8 mouse cellular contexts compared by ENCODE assay signal in genomic region chr5:140815059-140815728, GRCm38 (mm10). TPM values are rescaled to one million over a fixed set of nuclear protein-coding genes. Genes with fewer than 3 reads are reported as not detected.
DNase-seq lines count a peak whose midpoint lies in the region; ATAC-seq lines count a peak whose summit lies in the region.

No protein-coding gene starts in this region.

- no peaks in the 10 kb centered on the region for H3K9me3 ChIP-seq in heart, embryonic 12.5 days (replicated peaks)
- H3K9me3 ChIP-seq in forebrain, embryonic 15.5 days: no peaks in the 10 kb centered on the region
- H3K9me3 ChIP-seq in midbrain, embryonic 15.5 days: no peaks in the 10 kb centered on the region

- H3K27ac ChIP-seq in heart, embryonic 12.5 days (ENCODE audit: poor library complexity, severe bottlenecking): peak overlapping the region; percentile 39
- H3K27ac ChIP-seq in forebrain, embryonic 15.5 days (replicated peaks): peak overlapping the region; percentile 34
- H3K27ac ChIP-seq in midbrain, embryonic 15.5 days: peak overlapping the region; percentile 67

- DNase-seq in heart, adult 9 months (ENCODE audit: low spot score in 2 of 2): no peak
- DNase-seq in kidney, postnatal 10 days: peak; percentile 78
- DNase-seq in spleen, adult 12 weeks (ENCODE audit: low spot score): no peak
- DNase-seq in spleen, postnatal 36 days (ENCODE audit: low spot score in 2 of 2): no peak
- DNase-seq in ovary, postnatal 14 days (ENCODE audit: low spot score): no peak

- peak overlapping the region; percentile 20; the same call in 1 of the 2 replicates for H3K9ac ChIP-seq in heart, embryonic 12.5 days
- H3K9ac ChIP-seq in forebrain, embryonic 15.5 days (replicated peaks): no peak overlapping the region
- no peak overlapping the region for H3K9ac ChIP-seq in midbrain, embryonic 15.5 days

- WGBS in heart, embryonic 12.5 days: 12% methylated on average over 9 of the region's 9 CpGs
- 12% methylated on average over 9 of the region's 9 CpGs for WGBS in forebrain, embryonic 15.5 days
- 13% methylated on average over 9 of the region's 9 CpGs for WGBS in midbrain, embryonic 15.5 days

- ATAC-seq in heart, embryonic 12.5 days (ENCODE audit: insufficient number of reproducible peaks, low FRiP score): peak; percentile 30
- 0 out of 2 replicates have a peak, but pooled peaks have one; percentile 39 for ATAC-seq in forebrain, embryonic 15.5 days (replicated peaks)
- no peak for ATAC-seq in midbrain, embryonic 15.5 days (replicated peaks)

- no peaks in the 10 kb centered on the region for H3K27me3 ChIP-seq in heart, embryonic 12.5 days (replicated peaks)
- no peaks in the 10 kb centered on the region for H3K27me3 ChIP-seq in forebrain, embryonic 15.5 days
- no peaks in the 10 kb centered on the region for H3K27me3 ChIP-seq in midbrain, embryonic 15.5 days (replicated peaks)

- peak overlapping the region; percentile 32; the same call in 1 of the 2 replicates for H3K4me2 ChIP-seq in heart, embryonic 12.5 days
- no peak overlapping the region for H3K4me2 ChIP-seq in forebrain, embryonic 15.5 days (replicated peaks)
- H3K4me2 ChIP-seq in midbrain, embryonic 15.5 days: no peak overlapping the region

- H3K4me3 ChIP-seq in heart, embryonic 12.5 days: no peak overlapping the region
- no peak overlapping the region for H3K4me3 ChIP-seq in forebrain, embryonic 15.5 days
- H3K4me3 ChIP-seq in midbrain, embryonic 15.5 days: no peak overlapping the region

- no peaks in the 10 kb centered on the region for H3K36me3 ChIP-seq in heart, embryonic 12.5 days
- H3K36me3 ChIP-seq in forebrain, embryonic 15.5 days: no peaks in the 10 kb centered on the region
- no peaks in the 10 kb centered on the region for H3K36me3 ChIP-seq in midbrain, embryonic 15.5 days (replicated peaks)

- peaks cover 84% of the 10 kb centered on the region for H3K4me1 ChIP-seq in heart, embryonic 12.5 days (replicated peaks)
- H3K4me1 ChIP-seq in forebrain, embryonic 15.5 days: peaks cover 59% of the 10 kb centered on the region
- H3K4me1 ChIP-seq in midbrain, embryonic 15.5 days: peaks cover 40% of the 10 kb centered on the region

RNA-seq across cellular contexts. Expression of gene Gna12, which starts 15.0 kb away (rescaled TPM):
- polyA plus RNA-seq in heart, embryonic 12.5 days (2016; fragmentation: Nextera tagmentation; extraction: Ambion mirVana): 48.5 and 50.6 TPM in 2 replicates
- polyA plus RNA-seq in forebrain, embryonic 15.5 days (2015; fragmentation: Nextera tagmentation; extraction: Ambion mirVana): 26.3 and 65.4 TPM in 2 replicates
- 49.8 and 63.1 TPM in 2 replicates for polyA plus RNA-seq in midbrain, embryonic 15.5 days (2015; fragmentation: Nextera tagmentation; extraction: Ambion mirVana)
